In the genomic region with DNA sequence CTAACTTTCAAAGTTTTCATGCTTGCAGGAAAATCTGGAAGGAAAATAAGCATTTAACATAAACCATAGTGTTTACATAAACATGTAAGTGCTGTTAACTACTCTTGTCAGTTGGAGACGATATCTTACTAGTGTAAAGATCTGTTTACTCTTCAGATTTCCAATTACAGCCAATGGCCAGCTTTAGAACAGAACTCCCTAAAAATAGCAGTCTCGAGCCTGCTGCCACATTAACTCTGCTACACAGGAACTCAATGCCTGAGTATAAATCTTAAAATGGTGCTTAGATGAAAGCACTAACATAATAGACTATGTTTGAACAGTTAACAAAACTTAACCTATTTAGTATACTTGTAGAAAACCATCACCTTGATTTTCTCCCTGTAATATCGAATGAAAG, we compare ENCODE assay signal across 22 mouse cellular contexts.
DNase-seq lines count a peak whose midpoint lies in the region; ATAC-seq lines count a peak whose summit lies in the region.
"Had no signal": no experiment of that assay in that cellular context is flagged by ENCODE, and none has a peak within 500 bp of the region (broad histone marks: within the 10 kb centered on the region; RNA-seq: fewer than 3 reads in every experiment).

No protein-coding gene starts in this region.

- intact Hi-C loops in heart, postnatal 25 days (cut with DNase I): no loop called here
- intact Hi-C loops in heart, postnatal 36 days (cut with DNase I): no loop called here

- 35% methylated on average over 3 of the region's 3 CpGs for WGBS in heart, embryonic 11.5 days (ENCODE audit: insufficient replicate concordance)
- 23% methylated on average over 3 of the region's 3 CpGs for WGBS in heart, embryonic 16.5 days
- 23% methylated on average over 3 of the region's 3 CpGs for WGBS in lung, embryonic 16.5 days

- no peaks in the 10 kb centered on the region for H3K9me3 ChIP-seq in heart, embryonic 11.5 days (replicated peaks; ENCODE audit: control insufficient read depth, low read length)
- H3K9me3 ChIP-seq in heart, embryonic 16.5 days (replicated peaks; ENCODE audit: control insufficient read depth, low read length): no peaks in the 10 kb centered on the region
- H3K9me3 ChIP-seq in lung, embryonic 16.5 days (ENCODE audit: control insufficient read depth, low read length): no peaks in the 10 kb centered on the region
- H3K9me3 ChIP-seq: embryonic facial prominence, embryonic 10.5 days; forebrain, embryonic 13.5 days; G1E; hindbrain, embryonic 13.5 days had no signal

- no peak overlapping the region for H3K27ac ChIP-seq in heart, embryonic 11.5 days (ENCODE audit: low read depth, low read length)
- H3K27ac ChIP-seq in heart, embryonic 16.5 days (ENCODE audit: low read length): peak overlapping the region; percentile 69
- H3K27ac ChIP-seq in lung, embryonic 16.5 days (ENCODE audit: low read length): no peak overlapping the region
- H3K27ac ChIP-seq: embryonic facial prominence, embryonic 10.5 days; forebrain, embryonic 13.5 days; hindbrain, embryonic 13.5 days; hindbrain, postnatal 0 days had no signal

- ATAC-seq in frontal cortex, adult (ENCODE audit: low TSS enrichment): 0 out of 2 replicates have a peak, but pooled peaks have one; percentile 57
- ATAC-seq in heart, embryonic 11.5 days (replicated peaks; ENCODE audit: insufficient number of reproducible peaks, low FRiP score, low TSS enrichment): no peak
- no peak for ATAC-seq in heart, embryonic 16.5 days (replicated peaks; ENCODE audit: extremely low read depth, insufficient read depth, low FRiP score)
- ATAC-seq in lung, embryonic 16.5 days (ENCODE audit: low read depth): peak; percentile 61; the same call in 1 of the 2 replicates
- ATAC-seq: CD4-positive, CD25-positive, alpha-beta regulatory T cell, adult 4 months; forebrain, embryonic 13.5 days; forebrain, postnatal 0 days; hindbrain, postnatal 0 days had no signal

- no peak overlapping the region for H3K9ac ChIP-seq in heart, embryonic 11.5 days (ENCODE audit: low read depth, low read length)
- H3K9ac ChIP-seq in heart, embryonic 16.5 days (ENCODE audit: low read length): no peak overlapping the region
- no peak overlapping the region for H3K9ac ChIP-seq in lung, embryonic 16.5 days (ENCODE audit: low read length)
- H3K9ac ChIP-seq: forebrain, embryonic 13.5 days; forebrain, postnatal 0 days; hindbrain, embryonic 13.5 days had no signal

- H3K27me3 ChIP-seq in heart, embryonic 11.5 days (ENCODE audit: control insufficient read depth, insufficient read depth, low read length): no peaks in the 10 kb centered on the region
- no peaks in the 10 kb centered on the region for H3K27me3 ChIP-seq in heart, embryonic 16.5 days (ENCODE audit: control insufficient read depth, insufficient read depth, low read length)
- no peaks in the 10 kb centered on the region for H3K27me3 ChIP-seq in lung, embryonic 16.5 days (ENCODE audit: control insufficient read depth, insufficient read depth, low read depth, low read length)
- H3K27me3 ChIP-seq: forebrain, embryonic 13.5 days; hindbrain, embryonic 13.5 days had no signal

- H3K36me3 ChIP-seq in heart, embryonic 11.5 days (ENCODE audit: control insufficient read depth, insufficient read depth, low read length): no peaks in the 10 kb centered on the region
- no peaks in the 10 kb centered on the region for H3K36me3 ChIP-seq in heart, embryonic 16.5 days (ENCODE audit: control insufficient read depth, insufficient read depth)
- no peaks in the 10 kb centered on the region for H3K36me3 ChIP-seq in lung, embryonic 16.5 days (ENCODE audit: control insufficient read depth, insufficient read depth, low read length)
- H3K36me3 ChIP-seq: embryonic facial prominence, embryonic 10.5 days; G1E; hindbrain, embryonic 13.5 days had no signal

- no peak for DNase-seq in frontal cortex, postnatal 14 days (ENCODE audit: low spot score in 2 of 2)
- DNase-seq in heart, postnatal 25 days (ENCODE audit: low spot score): no peak
- DNase-seq in heart, postnatal 36 days: no peak
- no peak for DNase-seq in lung, adult 18-20 months
- DNase-seq: adrenal gland, adult 8-10 months; adrenal gland, postnatal 36 days; B cell, adult 2 months; cerebellum, adult 2 months; cerebellum, postnatal 10 days; forebrain, postnatal 0 days; gastrocnemius, postnatal 10 days; kidney, adult 11 months had no signal

- H3K4me2 ChIP-seq in heart, embryonic 11.5 days: peak overlapping the region; percentile 7; the same call in 1 of the 2 replicates
- peak overlapping the region; percentile 28; the same call in 1 of the 2 replicates for H3K4me2 ChIP-seq in heart, embryonic 16.5 days (ENCODE audit: low read depth, low read length)
- H3K4me2 ChIP-seq in lung, embryonic 16.5 days (ENCODE audit: low read depth, low read length): no peak overlapping the region
- H3K4me2 ChIP-seq: forebrain, embryonic 13.5 days; hindbrain, embryonic 13.5 days had no signal

- H3K4me3 ChIP-seq in heart, embryonic 11.5 days (ENCODE audit: low read depth, low read length): no peak overlapping the region
- H3K4me3 ChIP-seq in heart, embryonic 16.5 days (ENCODE audit: low read length): no peak overlapping the region
- H3K4me3 ChIP-seq in lung, embryonic 16.5 days (ENCODE audit: low read length): no peak overlapping the region
- H3K4me3 ChIP-seq: embryonic facial prominence, embryonic 10.5 days; forebrain, embryonic 13.5 days; hindbrain, embryonic 13.5 days had no signal

- no peaks in the 10 kb centered on the region for H3K4me1 ChIP-seq in heart, embryonic 11.5 days (ENCODE audit: control insufficient read depth, insufficient read depth, low read length)
- peaks cover 11% of the 10 kb centered on the region for H3K4me1 ChIP-seq in heart, embryonic 16.5 days (ENCODE audit: control insufficient read depth, insufficient read depth, low read length)
- H3K4me1 ChIP-seq in lung, embryonic 16.5 days (replicated peaks; ENCODE audit: control insufficient read depth, insufficient read depth, low read length): no peaks in the 10 kb centered on the region; the same call in 1 of the 2 replicates
- H3K4me1 ChIP-seq: embryonic facial prominence, embryonic 10.5 days; forebrain, embryonic 13.5 days; hindbrain, embryonic 13.5 days had no signal

Comparison
In these comparisons a context has a peak if more than half of its experiments do, and no peak if none do; other contexts are left out.
1. ATAC-seq: peak in frontal cortex, adult (single experiment) and lung, embryonic 16.5 days (single experiment); none in heart, embryonic 11.5 days (single experiment) and heart, embryonic 16.5 days (single experiment).